Mouse (Mus musculus): ENCODE measurements at regions not wholly inside any gene's neighbourhood (a gene's known extent, or its start where the extent isn't known, plus 50 kb on each side); places are given as distances from the start of the nearest gene placed in this dataset.

DNA sequence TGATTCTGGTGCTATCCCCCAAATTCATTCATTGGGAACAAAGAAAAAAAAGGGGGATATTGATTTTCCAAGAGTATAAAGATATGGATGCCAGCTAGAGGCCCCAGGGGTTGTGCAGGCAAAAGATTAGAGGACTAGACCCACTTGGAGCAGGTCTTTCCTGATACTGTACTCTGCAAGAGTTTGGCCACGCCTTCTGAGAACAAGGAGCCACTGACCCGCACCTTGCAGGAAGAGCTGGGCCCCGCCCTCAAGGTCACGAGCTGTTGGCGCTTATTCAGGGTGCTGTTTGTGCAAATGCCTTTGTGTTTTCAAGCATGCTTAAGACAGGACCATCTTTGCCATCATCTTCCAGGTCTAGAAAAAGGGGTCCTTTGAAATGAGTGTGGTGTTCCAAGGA, 54.5 kb upstream of the Slc7a1 start:
- no peak for TF ChIP-seq CTCF (IDR thresholded peaks at IDR 0.05; ENCODE audit: low read depth)
- Histone ChIP-seq H3K4me2 (ENCODE audit: low read length) (no peak overlapping the region), H3K36me3 (ENCODE audit: insufficient read depth, low read length) (no peaks in the 10 kb centered on the region), H3K27me3 (ENCODE audit: insufficient read depth, low read length) (no peaks in the 10 kb centered on the region), H3K4me3 (replicated peaks; ENCODE audit: low read depth, low read length) (no peak overlapping the region), H3K27ac (no peak overlapping the region), H3K9me3 (replicated peaks; ENCODE audit: low read length) (no peaks in the 10 kb centered on the region), H3K4me1 (replicated peaks; ENCODE audit: insufficient read depth, low read length) (no peaks in the 10 kb centered on the region), H3K9ac (ENCODE audit: low read depth, low read length) (no peak overlapping the region)
- ATAC-seq (replicated peaks; ENCODE audit: low FRiP score, low read depth) (no peak), DNase-seq (ENCODE audit: low spot score) (no peak)
- 59% methylated on average over 5 of the region's 5 CpGs for WGBS

DNA sequence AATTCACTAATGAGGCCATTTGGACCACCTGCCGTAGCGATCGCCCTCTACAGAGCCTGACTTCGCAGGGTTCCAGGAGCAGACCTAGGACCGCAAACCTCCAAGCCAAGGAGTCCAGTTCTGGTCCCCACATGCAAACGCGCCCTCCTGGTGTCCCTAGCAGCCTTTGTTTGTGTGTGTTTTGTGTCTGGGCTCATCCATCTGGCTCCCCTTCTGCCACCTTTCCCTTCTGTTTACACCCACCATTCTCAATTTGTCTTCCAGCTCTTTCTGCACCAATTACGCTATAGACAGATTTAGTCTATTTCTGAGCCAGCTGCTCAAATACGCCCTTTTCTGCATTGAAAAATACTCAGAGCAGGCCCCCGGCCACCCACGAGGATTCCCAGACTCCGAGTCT, 54.1 kb upstream of the Slc7a1 start:
- no peaks in the 10 kb centered on the region for H3K36me3 ChIP-seq (ENCODE audit: insufficient read depth, low read length)
- TF ChIP-seq CTCF (IDR thresholded peaks at IDR 0.05; ENCODE audit: low read depth), result no peak
- no peak overlapping the region for H3K4me3 ChIP-seq (replicated peaks; ENCODE audit: low read depth, low read length)
- H3K27ac ChIP-seq, result no peak overlapping the region
- DNase-seq (ENCODE audit: low spot score) (no peak), ATAC-seq (replicated peaks; ENCODE audit: low FRiP score, low read depth) (no peak)
- no peak overlapping the region for H3K4me2 ChIP-seq (ENCODE audit: low read length)
- no peaks in the 10 kb centered on the region for H3K27me3 ChIP-seq (ENCODE audit: insufficient read depth, low read length)
- H3K4me1 ChIP-seq (replicated peaks; ENCODE audit: insufficient read depth, low read length), result no peaks in the 10 kb centered on the region
- 84% methylated on average over 12 of the region's 12 CpGs for WGBS
- no peaks in the 10 kb centered on the region for H3K9me3 ChIP-seq (replicated peaks; ENCODE audit: low read length)
- H3K9ac ChIP-seq (ENCODE audit: low read depth, low read length), result no peak overlapping the region

DNA sequence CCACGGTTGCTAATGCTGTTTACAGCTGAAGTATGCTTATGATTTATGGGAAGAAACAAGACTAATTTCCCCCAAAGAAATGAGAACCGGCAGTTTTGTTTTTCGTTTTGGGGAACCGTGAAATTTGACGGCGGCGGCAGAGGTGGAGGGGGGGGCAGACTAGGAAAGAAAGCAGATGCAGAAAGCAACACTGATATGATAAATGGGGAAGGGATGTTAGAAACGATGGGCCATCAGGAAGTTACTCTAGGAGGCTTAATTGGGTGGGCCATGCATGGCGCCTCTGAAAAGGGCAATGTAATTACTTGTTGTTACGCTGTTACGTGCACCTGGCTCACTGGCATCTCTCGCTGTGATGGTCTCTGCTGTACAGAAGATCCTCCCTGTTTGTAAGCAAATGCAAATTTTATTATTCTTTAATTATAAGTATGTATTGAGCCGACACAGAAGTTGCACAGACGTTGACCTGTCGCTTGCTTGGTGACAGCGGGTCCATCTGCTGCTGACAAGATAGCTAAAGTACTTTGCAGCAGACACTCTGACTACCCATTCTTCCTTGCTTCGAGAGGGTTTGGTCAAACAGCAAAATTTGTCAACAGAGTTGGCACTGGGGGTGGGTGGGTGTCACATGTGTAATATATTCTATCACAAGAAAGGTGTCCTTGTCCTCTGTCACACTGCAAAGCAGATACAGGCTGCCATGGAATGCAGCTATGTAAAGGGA, 53.4 kb upstream of the Slc7a1 start:
- Histone ChIP-seq H3K4me1 (replicated peaks; ENCODE audit: insufficient read depth, low read length) (no peaks in the 10 kb centered on the region), H3K36me3 (ENCODE audit: insufficient read depth, low read length) (no peaks in the 10 kb centered on the region), H3K27me3 (ENCODE audit: insufficient read depth, low read length) (no peaks in the 10 kb centered on the region), H3K4me3 (replicated peaks; ENCODE audit: low read depth, low read length) (no peak overlapping the region), H3K9ac (ENCODE audit: low read depth, low read length) (no peak overlapping the region), H3K4me2 (ENCODE audit: low read length) (no peak overlapping the region), H3K27ac (no peak overlapping the region), H3K9me3 (replicated peaks; ENCODE audit: low read length) (no peaks in the 10 kb centered on the region)
- ATAC-seq (replicated peaks; ENCODE audit: low FRiP score, low read depth), result no peak
- DNase-seq (ENCODE audit: low spot score), result no peak
- 69% methylated on average over 17 of the region's 17 CpGs for WGBS
- TF ChIP-seq CTCF (IDR thresholded peaks at IDR 0.05; ENCODE audit: low read depth), result no peak

DNA sequence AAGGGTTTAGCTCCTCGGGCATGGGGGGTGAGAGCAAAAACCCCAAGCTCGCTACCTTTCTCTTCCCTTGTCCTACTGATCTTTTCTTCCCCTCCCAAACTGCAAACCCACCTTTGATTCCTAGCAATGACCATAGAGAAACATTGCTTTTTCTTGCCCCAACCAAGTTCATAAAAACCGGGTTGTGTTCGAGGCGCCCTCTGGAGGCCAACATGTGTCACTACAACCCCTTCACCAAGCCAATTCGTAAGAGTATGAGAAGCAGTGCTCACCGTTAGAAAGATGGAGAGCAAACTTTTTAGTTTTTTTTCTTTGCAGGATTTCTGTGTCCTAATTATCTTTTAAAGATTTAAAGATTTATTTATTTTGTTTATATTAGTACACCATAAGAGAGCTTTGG, 52.1 kb upstream of the Slc7a1 start:
- Histone ChIP-seq H3K9ac (ENCODE audit: low read depth, low read length) (no peak overlapping the region), H3K27ac (no peak overlapping the region), H3K9me3 (replicated peaks; ENCODE audit: low read length) (no peaks in the 10 kb centered on the region), H3K36me3 (ENCODE audit: insufficient read depth, low read length) (no peaks in the 10 kb centered on the region), H3K27me3 (ENCODE audit: insufficient read depth, low read length) (no peaks in the 10 kb centered on the region), H3K4me1 (replicated peaks; ENCODE audit: insufficient read depth, low read length) (no peaks in the 10 kb centered on the region), H3K4me3 (replicated peaks; ENCODE audit: low read depth, low read length) (no peak overlapping the region), H3K4me2 (ENCODE audit: low read length) (no peak overlapping the region)
- ATAC-seq (replicated peaks; ENCODE audit: low FRiP score, low read depth), result no peak
- peak; percentile 63 for DNase-seq (ENCODE audit: low spot score)
- WGBS, result 38% methylated on average over 7 of the region's 7 CpGs
- peak; percentile 87 for TF ChIP-seq CTCF (IDR thresholded peaks at IDR 0.05; ENCODE audit: low read depth)

- Histone ChIP-seq H3K27me3 (ENCODE audit: insufficient read depth, low read length) (no peaks in the 10 kb centered on the region), H3K9me3 (replicated peaks; ENCODE audit: low read length) (no peaks in the 10 kb centered on the region), H3K27ac (no peak overlapping the region), H3K4me3 (replicated peaks; ENCODE audit: low read depth, low read length) (no peak overlapping the region), H3K9ac (ENCODE audit: low read depth, low read length) (no peak overlapping the region), H3K36me3 (ENCODE audit: insufficient read depth, low read length) (no peaks in the 10 kb centered on the region), H3K4me2 (ENCODE audit: low read length) (no peak overlapping the region), H3K4me1 (replicated peaks; ENCODE audit: insufficient read depth, low read length) (no peaks in the 10 kb centered on the region)
- DNase-seq (ENCODE audit: low spot score), result peak; percentile 79
- 0 out of 2 replicates have a peak, but pooled peaks have one; percentile 46 for ATAC-seq (replicated peaks; ENCODE audit: low FRiP score, low read depth)
- TF ChIP-seq CTCF (IDR thresholded peaks at IDR 0.05; ENCODE audit: low read depth), result peak; percentile 77
- 36% methylated on average over 11 of the region's 11 CpGs for WGBS
Measured at GRCm38 (mm10) chr5:148450924-148451323, 51.2 kb upstream of the Slc7a1 start.

Measured in kidney, postnatal 0 days (tissue).